Mouse (Mus musculus): ENCODE measurements at regions not wholly inside any gene's neighbourhood (a gene's known extent, or its start where the extent isn't known, plus 50 kb on each side); places are given as distances from the start of the nearest gene placed in this dataset.

GRCm38 (mm10) chr12:64736008-64736663 is 181.6 kb upstream of the Gm527 start:
- no peaks in the 10 kb centered on the region for H3K4me1 ChIP-seq (ENCODE audit: insufficient read depth)
- WGBS = 97% methylated on average over 1 of the region's 1 CpGs
- H3K4me2 ChIP-seq (ENCODE audit: low read depth) = no peak overlapping the region
- no peak overlapping the region for H3K9ac ChIP-seq
- H3K4me3 ChIP-seq (ENCODE audit: low read depth, low read length) = no peak overlapping the region
- no peaks in the 10 kb centered on the region for H3K27me3 ChIP-seq (ENCODE audit: insufficient read depth, low read length)
- no peak for DNase-seq
- H3K9me3 ChIP-seq (ENCODE audit: low read length) = no peaks in the 10 kb centered on the region
- ATAC-seq = no peak
- no peak overlapping the region for H3K27ac ChIP-seq (ENCODE audit: low read depth, low read length)
- TF ChIP-seq CTCF (IDR thresholded peaks at IDR 0.05; ENCODE audit: low read depth) = no peak
- H3K36me3 ChIP-seq (ENCODE audit: insufficient read depth) = no peaks in the 10 kb centered on the region

- no peak overlapping the region for H3K9ac ChIP-seq
- TF ChIP-seq CTCF (IDR thresholded peaks at IDR 0.05; ENCODE audit: low read depth) = no peak
- H3K27ac ChIP-seq (ENCODE audit: low read depth, low read length) = no peak overlapping the region
- 92% methylated on average over 5 of the region's 5 CpGs for WGBS
- no peak overlapping the region for H3K4me3 ChIP-seq (ENCODE audit: low read depth, low read length)
- no peaks in the 10 kb centered on the region for H3K4me1 ChIP-seq (ENCODE audit: insufficient read depth)
- no peaks in the 10 kb centered on the region for H3K9me3 ChIP-seq (ENCODE audit: low read length)
- no peaks in the 10 kb centered on the region for H3K27me3 ChIP-seq (ENCODE audit: insufficient read depth, low read length)
- DNase-seq (no peak), ATAC-seq (no peak)
- H3K4me2 ChIP-seq (ENCODE audit: low read depth) = no peak overlapping the region
- H3K36me3 ChIP-seq (ENCODE audit: insufficient read depth) = no peaks in the 10 kb centered on the region
Observed at GRCm38 (mm10) chr12:64703419-64703818, 214.3 kb upstream of the Gm527 start.

- H3K4me2 ChIP-seq (ENCODE audit: low read depth) = no peak overlapping the region
- H3K27me3 ChIP-seq (ENCODE audit: insufficient read depth, low read length) = no peaks in the 10 kb centered on the region
- H3K36me3 ChIP-seq (ENCODE audit: insufficient read depth) = no peaks in the 10 kb centered on the region
- no peaks in the 10 kb centered on the region for H3K9me3 ChIP-seq (ENCODE audit: low read length)
- no peak overlapping the region for H3K27ac ChIP-seq (ENCODE audit: low read depth, low read length)
- DNase-seq (no peak), ATAC-seq (no peak)
- H3K4me3 ChIP-seq (ENCODE audit: low read depth, low read length) = no peak overlapping the region
- no peaks in the 10 kb centered on the region for H3K4me1 ChIP-seq (ENCODE audit: insufficient read depth)
- WGBS = 84% methylated on average over 3 of the region's 3 CpGs
- no peak for TF ChIP-seq CTCF (IDR thresholded peaks at IDR 0.05; ENCODE audit: low read depth)
- no peak overlapping the region for H3K9ac ChIP-seq
Observed at GRCm38 (mm10) chr12:64701066-64701465, 216.6 kb upstream of the Gm527 start.

GRCm38 (mm10) chr12:64695343-64695742 is 220.9 kb upstream of the Fscb start:
- ATAC-seq = no peak
- H3K27ac ChIP-seq (ENCODE audit: low read depth, low read length) = no peak overlapping the region
- WGBS = 89% methylated on average over 1 of the region's 1 CpGs

GRCm38 (mm10) chr12:64692196-64693169 is 218.0 kb upstream of the Fscb start:
- no peak for ATAC-seq
- no peak overlapping the region for H3K4me2 ChIP-seq (ENCODE audit: low read depth)
- DNase-seq = no peak
- no peaks in the 10 kb centered on the region for H3K4me1 ChIP-seq (ENCODE audit: insufficient read depth)
- WGBS = 35% methylated on average over 10 of the region's 10 CpGs
- no peak overlapping the region for H3K4me3 ChIP-seq (ENCODE audit: low read depth, low read length)
- H3K27me3 ChIP-seq (ENCODE audit: insufficient read depth, low read length) = no peaks in the 10 kb centered on the region
- no peaks in the 10 kb centered on the region for H3K9me3 ChIP-seq (ENCODE audit: low read length)
- no peak for TF ChIP-seq CTCF (IDR thresholded peaks at IDR 0.05; ENCODE audit: low read depth)
- no peak overlapping the region for H3K27ac ChIP-seq (ENCODE audit: low read depth, low read length)
- H3K9ac ChIP-seq = no peak overlapping the region
- H3K36me3 ChIP-seq (ENCODE audit: insufficient read depth) = no peaks in the 10 kb centered on the region

More at GRCm38 (mm10) chr12:64695343-64695742, 220.9 kb upstream of the Fscb start:
- Histone ChIP-seq H3K9ac (no peak overlapping the region), H3K9me3 (ENCODE audit: low read length) (no peaks in the 10 kb centered on the region), H3K4me1 (ENCODE audit: insufficient read depth) (no peaks in the 10 kb centered on the region), H3K4me2 (ENCODE audit: low read depth) (no peak overlapping the region), H3K4me3 (ENCODE audit: low read depth, low read length) (no peak overlapping the region), H3K36me3 (ENCODE audit: insufficient read depth) (no peaks in the 10 kb centered on the region), H3K27me3 (ENCODE audit: insufficient read depth, low read length) (no peaks in the 10 kb centered on the region)
- no peak for DNase-seq
- no peak for TF ChIP-seq CTCF (IDR thresholded peaks at IDR 0.05; ENCODE audit: low read depth)

GRCm38 (mm10) chr12:64689642-64690041 is 215.2 kb upstream of the Fscb start:
- H3K36me3 ChIP-seq (ENCODE audit: insufficient read depth) = no peaks in the 10 kb centered on the region
- DNase-seq (no peak), ATAC-seq (no peak)
- H3K4me2 ChIP-seq (ENCODE audit: low read depth) = no peak overlapping the region
- no peaks in the 10 kb centered on the region for H3K4me1 ChIP-seq (ENCODE audit: insufficient read depth)
- TF ChIP-seq CTCF (IDR thresholded peaks at IDR 0.05; ENCODE audit: low read depth) = no peak
- H3K4me3 ChIP-seq (ENCODE audit: low read depth, low read length) = no peak overlapping the region
- H3K9me3 ChIP-seq (ENCODE audit: low read length) = no peaks in the 10 kb centered on the region
- H3K27ac ChIP-seq (ENCODE audit: low read depth, low read length) = no peak overlapping the region
- no peak overlapping the region for H3K9ac ChIP-seq
- H3K27me3 ChIP-seq (ENCODE audit: insufficient read depth, low read length) = no peaks in the 10 kb centered on the region

GRCm38 (mm10) chr12:64688618-64689017 is 214.1 kb upstream of the Fscb start:
- TF ChIP-seq CTCF (IDR thresholded peaks at IDR 0.05; ENCODE audit: low read depth) = no peak
- ATAC-seq (no peak), DNase-seq (no peak)
- Histone ChIP-seq H3K4me2 (ENCODE audit: low read depth) (no peak overlapping the region), H3K4me3 (ENCODE audit: low read depth, low read length) (no peak overlapping the region), H3K9ac (no peak overlapping the region), H3K27me3 (ENCODE audit: insufficient read depth, low read length) (no peaks in the 10 kb centered on the region), H3K9me3 (ENCODE audit: low read length) (no peaks in the 10 kb centered on the region), H3K27ac (ENCODE audit: low read depth, low read length) (no peak overlapping the region), H3K36me3 (ENCODE audit: insufficient read depth) (no peaks in the 10 kb centered on the region), H3K4me1 (ENCODE audit: insufficient read depth) (no peaks in the 10 kb centered on the region)
- 90% methylated on average over 1 of the region's 1 CpGs for WGBS
